Mouse (Mus musculus) limb, embryonic 13.5 days (tissue): Measurements from ENCODE around the gene Stac3. TPM values are rescaled to one million over a fixed set of nuclear protein-coding genes. Genes with fewer than 3 reads are reported as not detected.

Experiments used
- ATAC-seq: fragments of 200-750 bp; cut with Nextera tagmentation; 2 replicates; pipeline ENCODE4 v1.8.0; 2017; ENCODE audit warnings: low read depth, moderate number of reproducible peaks, moderate TSS enrichment; ENCODE audit not compliant: low FRiP score
- H3K27ac ChIP-seq: fragments of 300-500 bp; sonication (generic); 2 replicates; pipeline ENCODE4 v1.5.1; 2015; ENCODE audit warnings: inconsistent platforms, mild to moderate bottlenecking, moderate library complexity
- H3K27me3 ChIP-seq: fragments of 300-500 bp; sonication (generic); 2 replicates; pipeline ENCODE4 v1.6.1; 2015; ENCODE audit warnings: mild to moderate bottlenecking, inconsistent platforms
- H3K36me3 ChIP-seq: fragments of 300-500 bp; sonication (generic); 2 replicates; pipeline ENCODE4 v1.6.1; 2015; ENCODE audit warnings: inconsistent platforms, mild to moderate bottlenecking, moderate library complexity
- H3K4me1 ChIP-seq: fragments of 300-500 bp; sonication (generic); 2 replicates; pipeline ENCODE4 v1.6.1; 2015; ENCODE audit warnings: inconsistent platforms
- H3K4me2 ChIP-seq: fragments of 300-500 bp; sonication (generic); replicated peaks from 2 replicates; pipeline ENCODE4 v1.6.1; 2015; ENCODE audit warnings: inconsistent platforms, mild to moderate bottlenecking, moderate library complexity
- H3K4me3 ChIP-seq: fragments of 300-500 bp; sonication (generic); 2 replicates; pipeline ENCODE4 v1.5.1; 2015; ENCODE audit warnings: moderate library complexity, mild to moderate bottlenecking, inconsistent platforms
- H3K9ac ChIP-seq: fragments of 300-500 bp; sonication (generic); 2 replicates; pipeline ENCODE4 v1.6.1; 2015; ENCODE audit warnings: mild to moderate bottlenecking, inconsistent platforms
- H3K9me3 ChIP-seq: fragments of 300-500 bp; sonication (generic); 2 replicates; pipeline ENCODE4 v1.6.1; 2016; ENCODE audit warnings: inconsistent platforms
- WGBS: fragments of 180-500 bp; shearing (Covaris S2); methylation state at CpG from one replicate; pipeline ENCODE4 v1.1.7; 2015; 5-methylcytosine and 5-hydroxymethylcytosine counted together
- polyA plus RNA-seq: library from polyadenylated mRNA; unstranded; fragments of >200 nt; fragmentation: Nextera tagmentation; extraction: Ambion mirVana; gene quantifications from 2 replicates; pipeline ENCODE4 v1.2.1, GENCODE M21; 2015

Gene Stac3
- polyA plus RNA-seq, 1 experiment from 2014 or later: 20.8 TPM

DNA sequence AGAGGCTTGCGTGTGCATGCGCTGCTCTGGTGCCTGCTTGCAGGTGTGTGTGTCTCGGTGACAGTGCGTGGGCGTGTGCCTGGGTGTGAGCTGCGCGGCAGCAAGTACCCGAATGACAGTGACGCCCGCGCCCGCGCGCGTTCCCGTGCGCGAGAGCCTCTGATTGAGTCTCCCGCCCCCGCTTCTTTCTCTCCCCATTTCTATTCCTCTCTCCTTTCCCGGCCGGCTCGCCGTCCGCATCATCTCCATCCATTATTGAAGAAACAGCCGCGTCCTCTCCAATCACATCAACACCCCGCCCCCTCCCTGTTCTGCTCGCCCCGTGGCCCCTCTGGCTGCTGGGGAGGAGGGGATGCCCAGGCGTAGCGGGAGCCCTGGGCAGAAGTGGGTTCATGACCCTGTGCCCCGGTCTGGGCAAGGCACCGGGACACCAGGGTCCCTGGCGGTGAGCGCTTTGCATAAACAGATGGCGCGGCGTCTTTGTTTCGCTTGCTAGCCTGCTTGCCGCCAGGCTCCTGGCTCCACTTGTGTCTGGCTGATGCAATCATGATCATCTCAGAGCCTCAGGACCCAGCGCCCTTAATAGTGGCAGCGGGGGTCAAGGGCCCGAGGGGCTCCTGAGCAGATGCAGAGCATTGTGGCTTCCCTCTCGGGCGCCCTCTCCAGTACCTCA lies 10.3 kb downstream of the Stac3 start:
- H3K4me2 ChIP-seq: peak overlapping the region; percentile 84
- H3K36me3 ChIP-seq: no peaks in the 10 kb centered on the region
- no peak overlapping the region for H3K27ac ChIP-seq
- H3K9me3 ChIP-seq: no peaks in the 10 kb centered on the region
- WGBS: under 1% methylated on average over 32 of the region's 46 CpGs
- H3K4me3 ChIP-seq: peak overlapping the region; percentile 52
- peaks cover 94% of the 10 kb centered on the region for H3K27me3 ChIP-seq
- peaks cover 82% of the 10 kb centered on the region for H3K4me1 ChIP-seq
- H3K9ac ChIP-seq: peak overlapping the region; percentile 58
- ATAC-seq: no peak

DNA sequence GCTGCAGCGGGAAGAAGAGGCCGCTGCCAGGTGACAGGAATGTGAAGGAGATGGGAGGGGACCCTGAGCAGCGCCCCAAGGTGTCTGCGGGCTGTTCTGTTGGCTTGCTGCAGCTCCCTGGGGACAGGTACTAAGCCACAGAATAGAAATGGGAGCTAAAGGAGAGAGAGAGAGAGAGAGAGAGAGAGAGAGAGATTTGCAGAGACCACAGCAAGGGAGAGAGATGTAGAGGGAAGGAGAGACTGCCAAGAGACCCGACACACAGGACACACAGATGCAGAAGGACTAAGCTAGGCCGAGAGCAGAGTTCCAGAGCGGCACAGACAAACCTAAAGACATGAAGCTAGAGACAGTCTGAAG lies 10.8 kb downstream of the Stac3 start:
- H3K27ac ChIP-seq: no peak overlapping the region
- peaks cover 87% of the 10 kb centered on the region for H3K4me1 ChIP-seq
- ATAC-seq: no peak
- H3K9me3 ChIP-seq: no peaks in the 10 kb centered on the region
- peak overlapping the region; percentile 58 for H3K9ac ChIP-seq
- peaks cover 2% of the 10 kb centered on the region for H3K36me3 ChIP-seq
- under 1% methylated on average over 7 of the region's 7 CpGs for WGBS
- peak overlapping the region; percentile 52 for H3K4me3 ChIP-seq
- H3K27me3 ChIP-seq: peaks cover 94% of the 10 kb centered on the region
- H3K4me2 ChIP-seq: peak overlapping the region; percentile 84

DNA sequence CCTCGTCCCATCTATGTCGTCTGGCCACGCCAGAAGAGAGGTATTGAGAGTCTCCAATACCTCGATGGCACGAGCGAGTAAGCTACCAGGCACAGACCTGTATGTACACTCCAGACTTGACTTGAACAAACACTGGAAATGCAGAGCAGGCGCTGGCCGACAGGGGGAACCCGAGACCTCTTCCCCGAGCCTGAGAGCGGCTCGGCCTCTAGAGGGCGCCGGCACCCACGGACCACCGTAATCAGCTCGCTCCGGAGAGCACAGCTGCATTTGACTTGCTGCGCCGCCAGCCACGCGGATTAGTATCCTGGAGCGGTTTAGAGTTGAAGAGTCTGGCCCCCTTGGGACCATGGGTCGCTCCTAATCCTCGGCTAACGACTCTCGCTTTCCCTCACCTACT lies 11.3 kb downstream of the Stac3 start:
- H3K27ac ChIP-seq: no peak overlapping the region
- H3K4me2 ChIP-seq: peak overlapping the region; percentile 84
- peak; percentile 50 for ATAC-seq
- peaks cover 90% of the 10 kb centered on the region for H3K4me1 ChIP-seq
- peak overlapping the region; percentile 52 for H3K4me3 ChIP-seq
- H3K9ac ChIP-seq: no peak overlapping the region
- no peaks in the 10 kb centered on the region for H3K9me3 ChIP-seq
- H3K36me3 ChIP-seq: peaks cover 8% of the 10 kb centered on the region
- H3K27me3 ChIP-seq: peaks cover 94% of the 10 kb centered on the region
- WGBS: under 1% methylated on average over 27 of the region's 27 CpGs

DNA sequence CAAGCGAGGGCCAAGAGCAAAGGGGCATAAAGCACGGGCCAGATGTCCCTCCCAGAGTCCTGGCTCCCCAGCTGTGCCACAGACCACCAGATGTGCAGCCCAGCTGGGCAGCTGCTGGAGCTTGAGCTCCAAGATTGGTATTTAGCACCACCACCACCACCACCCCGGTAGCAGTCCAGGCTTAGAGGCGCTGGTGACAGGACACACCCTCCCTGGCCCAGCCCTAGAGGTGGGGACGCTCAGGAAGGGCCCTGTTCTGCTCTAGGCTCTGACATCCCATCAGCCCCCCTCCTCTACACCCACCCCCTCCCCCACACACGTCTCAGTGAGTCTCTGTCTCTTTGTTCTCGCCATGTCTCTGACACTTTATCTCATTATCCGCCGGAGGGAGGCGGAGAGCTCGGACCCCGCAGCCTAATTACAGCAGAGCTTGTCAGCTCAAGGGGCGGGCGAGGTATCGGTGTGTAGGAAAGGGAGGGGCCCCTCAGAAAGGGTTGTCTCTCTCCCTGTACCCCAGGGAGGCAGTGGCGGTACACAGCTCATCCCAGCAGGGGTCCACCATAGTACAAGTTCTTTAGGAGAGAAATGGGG lies 12.1 kb downstream of the Stac3 start:
- Histone ChIP-seq H3K4me2 (peak overlapping the region; percentile 84), H3K9me3 (no peaks in the 10 kb centered on the region), H3K9ac (0 out of 2 replicates have a peak overlapping the region, but pooled peaks have one; percentile 1), H3K4me1 (peaks cover 84% of the 10 kb centered on the region), H3K36me3 (peaks cover 16% of the 10 kb centered on the region), H3K27ac (no peak overlapping the region), H3K27me3 (peaks cover 94% of the 10 kb centered on the region), H3K4me3 (peak overlapping the region; percentile 52)
- peak; percentile 10 for ATAC-seq
- 0% methylated on average over 15 of the region's 16 CpGs for WGBS

DNA sequence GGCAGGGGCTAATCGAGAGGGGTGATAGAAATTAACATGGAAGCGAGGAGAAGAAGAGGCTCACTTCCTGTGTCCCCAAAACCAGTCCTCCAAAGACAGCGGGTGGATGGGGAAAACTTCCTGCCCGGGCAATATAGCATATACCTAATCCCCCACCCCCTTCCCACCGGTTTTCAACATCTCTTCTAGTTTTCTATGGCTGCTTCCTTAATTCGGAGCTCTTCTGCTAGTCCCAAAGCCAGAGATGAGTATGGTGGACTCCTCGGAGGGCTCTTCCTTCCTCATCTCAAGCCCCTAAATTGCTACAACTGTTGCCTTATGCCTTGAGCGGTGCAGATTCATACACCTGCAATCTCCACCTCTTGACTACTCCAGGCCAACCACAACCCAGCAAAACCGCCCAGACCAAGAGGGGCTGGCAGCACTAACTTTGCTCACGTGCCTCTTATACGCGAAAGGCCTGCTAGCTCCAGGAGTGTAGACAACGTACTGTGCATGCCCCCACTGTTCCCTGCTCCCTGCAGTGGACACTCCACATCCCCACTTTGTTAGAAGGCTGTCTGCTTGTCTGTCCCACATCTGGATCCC lies 12.7 kb downstream of the Stac3 start:
- ATAC-seq: no peak
- H3K9me3 ChIP-seq: no peaks in the 10 kb centered on the region
- no peak overlapping the region; the same call in 1 of the 2 replicates for H3K27ac ChIP-seq
- peaks cover 88% of the 10 kb centered on the region for H3K27me3 ChIP-seq
- no peak overlapping the region for H3K9ac ChIP-seq
- H3K4me3 ChIP-seq: no peak overlapping the region
- peaks cover 22% of the 10 kb centered on the region for H3K36me3 ChIP-seq
- WGBS: 14% methylated on average over 13 of the region's 13 CpGs
- peak overlapping the region; percentile 84 for H3K4me2 ChIP-seq
- H3K4me1 ChIP-seq: peaks cover 78% of the 10 kb centered on the region

DNA sequence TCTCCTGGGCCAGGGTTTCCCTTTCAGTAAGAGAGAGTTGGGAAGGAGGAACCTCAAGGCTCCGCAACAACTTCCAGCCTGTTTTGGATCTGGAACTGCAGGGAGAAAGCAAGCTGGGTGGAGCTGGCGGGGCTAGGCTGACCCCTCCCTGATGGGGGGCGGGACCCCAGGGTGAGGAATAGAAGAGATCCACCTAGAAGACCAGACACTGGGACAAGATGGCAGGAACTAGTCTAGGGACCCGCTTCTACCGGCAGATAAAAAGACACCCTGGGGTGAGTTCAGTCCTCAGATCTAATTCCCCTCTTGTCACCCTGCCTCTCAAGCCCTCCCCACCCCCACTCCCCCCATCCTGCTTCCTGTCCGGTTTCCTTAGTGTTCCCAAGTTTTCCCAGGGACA lies 13.3 kb downstream of the Stac3 start, which contains the start of gene Ndufa4l2:
Gene Ndufa4l2, plus strand, starts transcription at position 204 of the 400 bp plus-strand sequence.
- H3K4me2 ChIP-seq: peak within 1 kb of the TSS; percentile 84
- H3K9me3 ChIP-seq: no peaks in the 10 kb centered on the region
- peaks cover 72% of the 10 kb centered on the region for H3K4me1 ChIP-seq
- no peak for ATAC-seq
- 18% methylated on average over 6 of the region's 6 CpGs for WGBS
- 0 out of 2 replicates have a peak within 1 kb of the TSS, but pooled peaks have one; percentile 1 for H3K9ac ChIP-seq
- H3K36me3 ChIP-seq: peaks cover 27% of the 10 kb centered on the region
- H3K27ac ChIP-seq: no peak within 1 kb of the TSS; the same call in 1 of the 2 replicates
- peaks cover 82% of the 10 kb centered on the region for H3K27me3 ChIP-seq
- H3K4me3 ChIP-seq: peak within 1 kb of the TSS; percentile 52

DNA sequence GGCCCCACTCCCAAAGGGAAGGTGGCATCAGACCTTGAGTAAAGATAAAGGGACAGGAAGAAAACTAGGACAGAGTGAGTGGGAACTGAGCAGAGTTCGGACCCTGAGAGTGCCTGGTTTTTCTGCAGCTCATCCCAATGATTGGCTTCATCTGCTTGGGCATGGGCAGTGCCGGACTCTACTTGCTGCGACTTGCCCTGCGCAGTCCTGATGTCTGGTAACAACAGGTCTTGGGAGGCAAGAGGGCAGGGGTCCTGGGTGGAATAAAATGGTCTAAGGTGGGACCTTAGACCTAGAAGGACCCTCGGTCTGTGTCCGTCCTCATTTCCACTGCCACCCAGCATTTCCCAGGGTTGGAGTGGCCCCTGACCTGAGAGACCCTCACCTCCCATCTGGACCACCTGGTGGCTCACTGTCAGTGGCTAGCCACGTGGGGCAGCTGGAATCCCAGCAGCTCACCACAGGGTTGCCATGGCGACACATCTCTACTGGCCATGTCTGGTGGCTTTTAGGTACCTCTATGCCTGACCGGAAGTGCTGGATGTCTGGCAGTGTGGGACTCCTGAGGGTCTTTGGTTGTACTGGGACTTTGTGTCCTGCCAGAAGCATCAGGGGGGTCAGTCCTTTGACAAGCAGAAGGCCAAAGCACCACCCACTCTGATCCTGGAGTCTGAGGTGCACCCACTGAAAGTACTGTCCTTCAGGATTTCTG lies 13.9 kb downstream of the Stac3 start:
- 0 out of 2 replicates have a peak overlapping the region, but pooled peaks have one; percentile 20 for H3K4me3 ChIP-seq
- 28% methylated on average over 9 of the region's 9 CpGs for WGBS
- peaks cover 76% of the 10 kb centered on the region for H3K27me3 ChIP-seq

DNA sequence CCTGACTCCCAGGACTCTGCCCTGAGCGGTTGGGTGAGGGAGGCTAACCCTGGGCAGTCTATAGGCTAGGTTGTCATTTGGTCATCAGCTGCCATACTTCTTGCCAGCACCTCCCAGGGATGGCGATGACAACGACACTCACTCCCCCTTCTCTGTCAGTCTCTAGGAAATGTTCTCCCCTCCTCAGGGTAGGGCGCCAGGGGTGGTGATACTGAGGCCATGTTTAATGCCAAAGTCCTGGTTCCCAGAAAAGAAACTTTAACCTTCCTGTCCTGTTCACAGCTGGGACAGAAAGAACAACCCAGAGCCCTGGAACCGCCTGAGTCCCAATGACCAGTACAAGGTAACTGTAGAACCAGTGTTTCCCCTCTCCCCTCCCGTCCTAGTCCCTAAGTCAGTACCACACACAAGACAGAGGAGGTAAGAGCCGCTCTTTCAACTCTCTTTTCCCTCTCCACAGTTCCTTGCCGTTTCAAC lies 14.5 kb downstream of the Stac3 start:
- Histone ChIP-seq H3K4me2 (peak overlapping the region; percentile 55), H3K9me3 (no peaks in the 10 kb centered on the region), H3K27me3 (peaks cover 70% of the 10 kb centered on the region), H3K9ac (peak overlapping the region; percentile 36; the same call in 1 of the 2 replicates), H3K27ac (no peak overlapping the region), H3K4me1 (peaks cover 62% of the 10 kb centered on the region), H3K4me3 (peak overlapping the region; percentile 20; the same call in 1 of the 2 replicates), H3K36me3 (peaks cover 37% of the 10 kb centered on the region)
- ATAC-seq: no peak
- WGBS: 19% methylated on average over 8 of the region's 8 CpGs

More for the DNA sequence above, 13.9 kb downstream of the Stac3 start:
- H3K4me2 ChIP-seq: peak overlapping the region; percentile 55; the same call in 1 of the 2 replicates
- no peak for ATAC-seq
- peaks cover 66% of the 10 kb centered on the region for H3K4me1 ChIP-seq
- H3K36me3 ChIP-seq: peaks cover 34% of the 10 kb centered on the region
- no peaks in the 10 kb centered on the region for H3K9me3 ChIP-seq
- H3K9ac ChIP-seq: no peak overlapping the region
- no peak overlapping the region for H3K27ac ChIP-seq

DNA sequence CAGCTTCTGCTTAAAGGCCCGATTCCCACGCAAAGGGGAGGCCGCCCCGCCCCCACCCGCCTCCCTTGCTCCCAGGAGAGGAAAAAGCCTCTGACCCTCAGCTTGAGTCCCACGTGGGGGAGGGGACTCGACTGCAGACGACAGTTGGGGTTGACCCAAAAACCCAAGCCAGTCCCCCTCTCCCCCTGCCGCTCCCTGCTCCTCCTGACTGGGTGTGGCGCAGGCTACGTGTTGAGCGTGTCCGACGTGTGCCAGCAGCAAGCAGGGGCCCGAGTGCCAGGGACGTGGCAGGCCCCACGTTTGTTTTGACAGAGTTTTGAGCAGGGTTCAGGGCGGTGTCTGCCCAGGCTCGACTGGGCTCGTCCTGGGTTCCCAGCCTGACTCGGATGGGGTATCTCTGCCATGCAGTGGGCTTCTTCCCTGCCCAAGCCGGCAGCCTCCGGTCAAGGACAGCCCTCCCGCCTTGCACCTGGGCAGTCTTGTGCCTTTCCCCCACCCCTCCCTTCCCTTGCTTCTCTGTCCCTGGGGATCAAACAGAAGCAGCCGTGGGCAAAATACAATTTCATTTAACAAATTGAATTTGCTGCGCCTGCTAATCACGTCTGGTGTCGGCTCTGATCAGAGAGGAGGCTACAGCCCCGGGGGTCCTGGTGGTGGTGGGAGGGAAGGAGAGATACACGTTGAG lies 15.2 kb downstream of the Stac3 start:
- Histone ChIP-seq H3K9ac (peak overlapping the region; percentile 36), H3K27ac (no peak overlapping the region), H3K4me3 (peak overlapping the region; percentile 20), H3K4me2 (peak overlapping the region; percentile 55), H3K27me3 (peaks cover 63% of the 10 kb centered on the region), H3K36me3 (peaks cover 37% of the 10 kb centered on the region), H3K4me1 (peaks cover 62% of the 10 kb centered on the region), H3K9me3 (no peaks in the 10 kb centered on the region)
- ATAC-seq: peak; percentile 9; the same call in 1 of the 2 replicates
- 6% methylated on average over 30 of the region's 30 CpGs for WGBS

DNA sequence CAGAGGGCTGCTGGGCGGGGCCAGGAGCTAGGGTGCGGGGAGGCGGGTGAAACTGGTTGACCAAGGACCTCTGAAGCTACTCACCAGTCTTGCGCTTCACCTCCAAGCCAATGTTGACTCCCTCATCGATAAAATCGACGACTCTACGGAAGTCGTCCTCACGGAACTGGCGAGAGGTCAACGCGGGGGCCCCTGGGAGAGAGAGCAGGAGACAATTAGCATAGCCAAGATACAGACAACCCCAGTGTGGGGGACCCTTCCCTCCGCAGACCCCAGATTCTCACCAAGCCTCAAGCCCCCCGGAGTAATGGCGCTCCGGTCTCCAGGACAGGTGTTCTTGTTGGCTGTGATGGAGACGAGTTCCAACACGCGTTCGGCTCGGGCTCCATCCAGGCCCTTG lies 16.5 kb downstream of the Stac3 start:
- Histone ChIP-seq H3K27me3 (peaks cover 57% of the 10 kb centered on the region), H3K36me3 (peaks cover 37% of the 10 kb centered on the region)
- WGBS: 88% methylated on average over 22 of the region's 22 CpGs

DNA sequence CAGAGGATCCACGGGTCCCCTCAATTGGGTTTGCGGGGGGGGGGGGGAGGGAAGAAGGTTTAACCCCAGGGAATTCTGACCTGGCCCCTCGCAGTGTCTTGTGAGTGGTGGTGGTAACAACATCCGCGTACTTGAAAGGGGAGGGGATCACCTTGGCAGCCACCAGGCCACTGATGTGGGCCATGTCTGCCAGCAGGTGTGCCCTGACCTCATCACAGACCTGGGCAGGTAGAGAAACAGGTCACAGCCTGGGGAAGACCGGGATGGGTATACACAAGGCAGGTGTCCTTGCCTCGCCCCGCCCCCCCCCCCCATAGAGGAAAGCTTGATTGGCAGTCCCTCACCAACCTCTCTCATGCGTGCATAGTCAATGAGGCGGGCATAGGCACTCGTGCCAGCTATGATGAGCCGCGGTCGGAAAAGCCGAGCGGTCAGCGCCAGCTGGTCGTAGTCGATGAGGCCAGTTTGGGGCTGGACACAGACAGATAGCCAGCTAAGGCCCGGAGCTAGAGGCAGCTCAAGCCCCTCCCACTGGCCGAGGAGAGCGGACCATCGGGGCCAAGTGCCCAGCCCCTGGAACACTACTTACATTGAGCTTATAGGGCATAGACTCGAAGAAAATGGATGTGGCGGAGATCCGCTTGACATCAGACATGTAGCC lies 17.7 kb downstream of the Stac3 start:
- Histone ChIP-seq H3K27me3 (peaks cover 55% of the 10 kb centered on the region), H3K36me3 (peaks cover 37% of the 10 kb centered on the region), H3K27ac (no peak overlapping the region), H3K9me3 (no peaks in the 10 kb centered on the region), H3K4me2 (no peak overlapping the region), H3K4me3 (no peak overlapping the region), H3K9ac (no peak overlapping the region), H3K4me1 (peaks cover 41% of the 10 kb centered on the region)
- no peak for ATAC-seq
- 94% methylated on average over 25 of the region's 26 CpGs for WGBS

More for the DNA sequence above, 16.5 kb downstream of the Stac3 start:
- Histone ChIP-seq H3K4me1 (peaks cover 53% of the 10 kb centered on the region), H3K9me3 (no peaks in the 10 kb centered on the region), H3K9ac (no peak overlapping the region), H3K27ac (no peak overlapping the region), H3K4me3 (no peak overlapping the region), H3K4me2 (no peak overlapping the region)
- no peak for ATAC-seq
